Mouse (Mus musculus) forebrain, postnatal 0 days (tissue): ENCODE data around the gene Hook1. TPM values are rescaled to one million over a fixed set of nuclear protein-coding genes. Genes with fewer than 3 reads are reported as not detected.

Experiments used
- ATAC-seq: fragments of 200-750 bp; cut with Nextera tagmentation; 2 replicates; pipeline ENCODE4 v1.8.0; 2017; ENCODE audit warnings: mild to moderate bottlenecking, moderate library complexity
- DNase-seq: peaks from one replicate; pipeline ENCODE4 v3.0.0-alpha.2; 2015
- H3K27ac ChIP-seq: fragments of 300-500 bp; sonication (generic); 2 replicates; pipeline ENCODE4 v1.5.1; 2014; ENCODE audit warnings: low read depth, mild to moderate bottlenecking, antibody characterized with exemption, low read length, moderate library complexity, mixed read lengths
- H3K27me3 ChIP-seq: fragments of 300-500 bp; sonication (generic); 2 replicates; pipeline ENCODE4 v1.6.1; 2014; ENCODE audit warnings: mild to moderate bottlenecking, low read length, mixed read lengths; ENCODE audit not compliant: insufficient read depth
- H3K36me3 ChIP-seq: fragments of 300-500 bp; sonication (generic); 2 replicates; pipeline ENCODE4 v1.6.1; 2014; ENCODE audit warnings: mild to moderate bottlenecking, moderate library complexity; ENCODE audit not compliant: insufficient read depth
- H3K4me1 ChIP-seq: fragments of 300-500 bp; sonication (generic); 2 replicates; pipeline ENCODE4 v1.6.1; 2014; ENCODE audit warnings: antibody characterized with exemption; ENCODE audit not compliant: insufficient read depth
- H3K4me2 ChIP-seq: fragments of 300-500 bp; sonication (generic); 2 replicates; pipeline ENCODE4 v1.6.1; 2014; ENCODE audit warnings: low read depth, mild to moderate bottlenecking, moderate library complexity
- H3K4me3 ChIP-seq: fragments of 300-500 bp; sonication (generic); 2 replicates; pipeline ENCODE4 v1.5.1; 2014; ENCODE audit warnings: low read depth, low read length, mixed read lengths
- H3K9ac ChIP-seq: fragments of 300-500 bp; sonication (generic); 2 replicates; pipeline ENCODE4 v1.6.1; 2014; ENCODE audit warnings: mild to moderate bottlenecking
- H3K9me3 ChIP-seq: fragments of 300-500 bp; sonication (generic); 2 replicates; pipeline ENCODE4 v1.6.1; 2016; ENCODE audit warnings: low read length
- CTCF ChIP-seq: sonication (generic); IDR thresholded peaks from 2 replicates; pipeline ENCODE4 v1.5.1; 2016; ENCODE audit warnings: antibody characterized with exemption, control low read depth, low read depth
- WGBS: fragments of 180-500 bp; shearing (Covaris S2); extraction: QIAGEN DNeasy Blood & Tissue Kit; methylation state at CpG from one replicate; pipeline ENCODE4 v1.1.7; 2014; 5-methylcytosine and 5-hydroxymethylcytosine counted together
- polyA plus RNA-seq: library from polyadenylated mRNA; unstranded; fragments of >200 nt; fragmentation: Nextera tagmentation; extraction: Ambion mirVana; gene quantifications from 2 replicates; pipeline ENCODE4 v1.2.1, GENCODE M21; 2015
- total RNA-seq: library from RNA; depleted of rRNA; stranded (reverse); fragments of >200 nt; gene quantifications from 2 replicates; pipeline ENCODE4 v1.2.3, GENCODE M21; 2014; rRNA removed

Gene Hook1
- total and polyA plus RNA-seq, 2 experiments from 2014 or later, result 44.0 to 75.7 TPM

- DNase-seq, result no peak
- Histone ChIP-seq H3K27ac (no peak overlapping the region), H3K4me2 (no peak overlapping the region), H3K27me3 (no peaks in the 10 kb centered on the region), H3K9ac (no peak overlapping the region), H3K4me3 (no peak overlapping the region), H3K4me1 (no peaks in the 10 kb centered on the region), H3K9me3 (no peaks in the 10 kb centered on the region), H3K36me3 (peaks cover 25% of the 10 kb centered on the region)
- WGBS, result 98% methylated on average over 1 of the region's 1 CpGs
- no peak for ATAC-seq
- no peak for TF ChIP-seq CTCF
Measured at GRCm38 (mm10) chr4:96016875-96017274, 49.8 kb downstream of the Hook1 start.

GRCm38 (mm10) chr4:96022803-96023202 is 55.8 kb downstream of the Hook1 start:
- no peaks in the 10 kb centered on the region for H3K4me1 ChIP-seq
- no peak overlapping the region for H3K4me2 ChIP-seq
- no peaks in the 10 kb centered on the region for H3K9me3 ChIP-seq
- no peak overlapping the region for H3K27ac ChIP-seq
- ATAC-seq, result peak; percentile 59; the same call in 1 of the 2 replicates
- H3K36me3 ChIP-seq, result peaks cover 23% of the 10 kb centered on the region
- no peak overlapping the region for H3K4me3 ChIP-seq
- H3K27me3 ChIP-seq, result no peaks in the 10 kb centered on the region
- peak; percentile 2 for DNase-seq
- TF ChIP-seq CTCF, result peak; percentile 61
- no peak overlapping the region for H3K9ac ChIP-seq

GRCm38 (mm10) chr4:96028412-96028811 is 61.4 kb downstream of the Hook1 start:
- Histone ChIP-seq H3K9me3 (no peaks in the 10 kb centered on the region), H3K36me3 (peaks cover 3% of the 10 kb centered on the region), H3K27ac (0 out of 2 replicates have a peak overlapping the region, but pooled peaks have one; percentile 15), H3K9ac (no peak overlapping the region), H3K4me3 (no peak overlapping the region), H3K27me3 (no peaks in the 10 kb centered on the region), H3K4me2 (no peak overlapping the region), H3K4me1 (no peaks in the 10 kb centered on the region)
- ATAC-seq (peak; percentile 91), DNase-seq (peak; percentile 44)
- TF ChIP-seq CTCF, result no peak
- WGBS, result 32% methylated on average over 1 of the region's 1 CpGs

- Histone ChIP-seq H3K4me1 (no peaks in the 10 kb centered on the region), H3K9ac (no peak overlapping the region), H3K36me3 (no peaks in the 10 kb centered on the region), H3K27me3 (no peaks in the 10 kb centered on the region), H3K4me3 (no peak overlapping the region), H3K27ac (no peak overlapping the region), H3K4me2 (no peak overlapping the region), H3K9me3 (no peaks in the 10 kb centered on the region)
- TF ChIP-seq CTCF, result no peak
- WGBS, result 91% methylated on average over 2 of the region's 2 CpGs
- ATAC-seq (no peak), DNase-seq (no peak)
Measured at GRCm38 (mm10) chr4:96060106-96060505, 93.1 kb downstream of the Hook1 start.

GRCm38 (mm10) chr4:96062045-96062444 is 95.0 kb downstream of the Hook1 start:
- no peak overlapping the region for H3K9ac ChIP-seq
- no peaks in the 10 kb centered on the region for H3K9me3 ChIP-seq
- no peak for DNase-seq
- no peak overlapping the region for H3K4me2 ChIP-seq
- no peak for ATAC-seq
- no peaks in the 10 kb centered on the region for H3K27me3 ChIP-seq
- no peak overlapping the region for H3K27ac ChIP-seq
- WGBS, result 85% methylated on average over 2 of the region's 2 CpGs
- no peaks in the 10 kb centered on the region for H3K4me1 ChIP-seq
- no peak overlapping the region for H3K4me3 ChIP-seq
- H3K36me3 ChIP-seq, result no peaks in the 10 kb centered on the region
- no peak for TF ChIP-seq CTCF

Other genes starting within 250 kb of the Hook1 start
- gene Cyp2j13, start 110.3 kb downstream of the Hook1 start, total RNA-seq, result not detected in 2 replicates
- not detected in 2 replicates for gene Cyp2j13, start 110.3 kb downstream of the Hook1 start, polyA plus RNA-seq
- gene Cyp2j12, start 173.9 kb downstream of the Hook1 start, total RNA-seq, result not detected in 2 replicates
- not detected in 2 replicates for gene Cyp2j12, start 173.9 kb downstream of the Hook1 start, polyA plus RNA-seq